Mouse (Mus musculus) embryonic facial prominence, embryonic 12.5 days (tissue): ENCODE results near the gene Daam1. TPM values are rescaled to one million over a fixed set of nuclear protein-coding genes. Genes with fewer than 3 reads are reported as not detected.
"Not testable (repeated sequence)": the region's sequence is repeated elsewhere in the genome, so short reads cannot be mapped to it uniquely, and the experiment has no call there.

ENCODE experiments used
- ATAC-seq: fragments of 200-750 bp; cut with Nextera tagmentation; 2 replicates; pipeline ENCODE4 v1.8.0; 2017; ENCODE audit not compliant: insufficient number of reproducible peaks, insufficient read depth, low FRiP score, low TSS enrichment
- H3K27ac ChIP-seq: fragments of 300-500 bp; sonication (generic); 2 replicates; pipeline ENCODE4 v1.5.1; 2016; ENCODE audit warnings: mild to moderate bottlenecking
- H3K27me3 ChIP-seq: fragments of 300-500 bp; sonication (generic); 2 replicates; pipeline ENCODE4 v1.6.1; 2016; ENCODE audit warnings: mild to moderate bottlenecking, moderate library complexity
- H3K36me3 ChIP-seq: fragments of 300-500 bp; sonication (generic); 2 replicates; pipeline ENCODE4 v1.6.1; 2016; ENCODE audit warnings: mild to moderate bottlenecking
- H3K4me1 ChIP-seq: fragments of 300-500 bp; sonication (generic); 2 replicates; pipeline ENCODE4 v1.6.1; 2016
- H3K4me2 ChIP-seq: fragments of 300-500 bp; sonication (generic); replicated peaks from 2 replicates; pipeline ENCODE4 v1.6.1; 2016; ENCODE audit warnings: mild to moderate bottlenecking, moderate library complexity
- H3K4me3 ChIP-seq: fragments of 300-500 bp; sonication (generic); 2 replicates; pipeline ENCODE4 v1.5.1; 2016; ENCODE audit warnings: mild to moderate bottlenecking
- H3K9ac ChIP-seq: fragments of 300-500 bp; sonication (generic); 2 replicates; pipeline ENCODE4 v1.6.1; 2016; ENCODE audit warnings: mild to moderate bottlenecking, moderate library complexity
- H3K9me3 ChIP-seq: fragments of 300-500 bp; sonication (generic); 2 replicates; pipeline ENCODE4 v1.6.1; 2016; ENCODE audit warnings: mild to moderate bottlenecking, moderate library complexity
- WGBS: fragments of 180-500 bp; shearing (Covaris S2); methylation state at CpG from one replicate; pipeline ENCODE4 v1.1.7; 2016; 5-methylcytosine and 5-hydroxymethylcytosine counted together
- polyA plus RNA-seq: library from polyadenylated mRNA; unstranded; fragments of >200 nt; fragmentation: Nextera tagmentation; extraction: Ambion mirVana; gene quantifications from 2 replicates; pipeline ENCODE4 v1.2.1, GENCODE M21; 2016

Daam1 gene
- polyA plus RNA-seq, 1 experiment from 2014 or later, result 8.4 TPM

GRCm38 (mm10) chr12:71835966-71836668 is 5.2 kb downstream of the Daam1 start:
- 70% methylated on average over 5 of the region's 5 CpGs for WGBS
- no peak overlapping the region for H3K9ac ChIP-seq
- no peak for ATAC-seq
- no peaks in the 10 kb centered on the region for H3K27me3 ChIP-seq
- H3K4me2 ChIP-seq, result no peak overlapping the region
- peaks cover 27% of the 10 kb centered on the region for H3K4me1 ChIP-seq
- H3K36me3 ChIP-seq, result no peaks in the 10 kb centered on the region
- no peaks in the 10 kb centered on the region for H3K9me3 ChIP-seq
- H3K4me3 ChIP-seq, result no peak overlapping the region
- no peak overlapping the region for H3K27ac ChIP-seq

GRCm38 (mm10) chr12:71836776-71837175 is 5.9 kb downstream of the Daam1 start:
- Histone ChIP-seq H3K27ac (no peak overlapping the region), H3K4me3 (no peak overlapping the region), H3K36me3 (no peaks in the 10 kb centered on the region), H3K4me2 (no peak overlapping the region), H3K9me3 (no peaks in the 10 kb centered on the region), H3K9ac (no peak overlapping the region), H3K27me3 (no peaks in the 10 kb centered on the region), H3K4me1 (peaks cover 33% of the 10 kb centered on the region)
- no peak for ATAC-seq
- WGBS, result 89% methylated on average over 6 of the region's 6 CpGs

GRCm38 (mm10) chr12:71837576-71837975 is 6.7 kb downstream of the Daam1 start:
- no peak overlapping the region for H3K27ac ChIP-seq
- H3K36me3 ChIP-seq, result no peaks in the 10 kb centered on the region
- WGBS, result 88% methylated on average over 5 of the region's 5 CpGs
- no peaks in the 10 kb centered on the region for H3K9me3 ChIP-seq
- no peak overlapping the region for H3K4me3 ChIP-seq
- no peak overlapping the region for H3K4me2 ChIP-seq
- H3K4me1 ChIP-seq, result peaks cover 35% of the 10 kb centered on the region
- no peak overlapping the region for H3K9ac ChIP-seq
- ATAC-seq, result no peak
- no peaks in the 10 kb centered on the region for H3K27me3 ChIP-seq

- Histone ChIP-seq H3K27me3 (no peaks in the 10 kb centered on the region), H3K9ac (no peak overlapping the region), H3K36me3 (no peaks in the 10 kb centered on the region), H3K27ac (no peak overlapping the region), H3K4me2 (no peak overlapping the region), H3K4me3 (no peak overlapping the region), H3K9me3 (no peaks in the 10 kb centered on the region), H3K4me1 (peaks cover 31% of the 10 kb centered on the region)
- WGBS, result 73% methylated on average over 2 of the region's 2 CpGs
- no peak; the same call in 1 of the 2 replicates for ATAC-seq
Observed at GRCm38 (mm10) chr12:71838230-71838629, 7.4 kb downstream of the Daam1 start.

- no peak overlapping the region for H3K27ac ChIP-seq
- H3K9ac ChIP-seq, result no peak overlapping the region
- peaks cover 28% of the 10 kb centered on the region for H3K4me1 ChIP-seq
- H3K36me3 ChIP-seq, result no peaks in the 10 kb centered on the region
- no peaks in the 10 kb centered on the region for H3K9me3 ChIP-seq
- WGBS, result 78% methylated on average over 3 of the region's 3 CpGs
- no peak for ATAC-seq
- no peaks in the 10 kb centered on the region for H3K27me3 ChIP-seq
- H3K4me3 ChIP-seq, result no peak overlapping the region
- H3K4me2 ChIP-seq, result no peak overlapping the region
Observed at GRCm38 (mm10) chr12:71839653-71840052, 8.8 kb downstream of the Daam1 start.

GRCm38 (mm10) chr12:71840430-71841186 is 9.7 kb downstream of the Daam1 start:
- H3K9me3 ChIP-seq, result no peaks in the 10 kb centered on the region
- H3K9ac ChIP-seq, result no peak overlapping the region
- 29% methylated on average over 6 of the region's 6 CpGs for WGBS
- no peak overlapping the region for H3K4me2 ChIP-seq
- no peak for ATAC-seq
- H3K4me1 ChIP-seq, result peaks cover 28% of the 10 kb centered on the region
- H3K27ac ChIP-seq, result no peak overlapping the region
- no peaks in the 10 kb centered on the region for H3K36me3 ChIP-seq
- H3K27me3 ChIP-seq, result no peaks in the 10 kb centered on the region
- H3K4me3 ChIP-seq, result no peak overlapping the region

GRCm38 (mm10) chr12:71842006-71842405 is 11.1 kb downstream of the Daam1 start:
- Histone ChIP-seq H3K27ac (no peak overlapping the region), H3K27me3 (no peaks in the 10 kb centered on the region), H3K4me3 (no peak overlapping the region), H3K4me1 (peaks cover 22% of the 10 kb centered on the region; the same call in 1 of the 2 replicates), H3K9ac (no peak overlapping the region), H3K36me3 (no peaks in the 10 kb centered on the region), H3K4me2 (no peak overlapping the region), H3K9me3 (no peaks in the 10 kb centered on the region)
- 45% methylated on average over 3 of the region's 3 CpGs for WGBS
- no peak for ATAC-seq

- H3K9me3 ChIP-seq, result no peaks in the 10 kb centered on the region
- no peak overlapping the region for H3K4me3 ChIP-seq
- no peaks in the 10 kb centered on the region for H3K36me3 ChIP-seq
- peaks cover 22% of the 10 kb centered on the region; the same call in 1 of the 2 replicates for H3K4me1 ChIP-seq
- 83% methylated on average over 2 of the region's 2 CpGs for WGBS
- H3K27me3 ChIP-seq, result no peaks in the 10 kb centered on the region
- H3K9ac ChIP-seq, result no peak overlapping the region
- H3K27ac ChIP-seq, result no peak overlapping the region
- H3K4me2 ChIP-seq, result no peak overlapping the region
- no peak for ATAC-seq
Observed at GRCm38 (mm10) chr12:71842588-71842987, 11.7 kb downstream of the Daam1 start.

GRCm38 (mm10) chr12:71845486-71845885 is 14.6 kb downstream of the Daam1 start:
- no peak overlapping the region for H3K27ac ChIP-seq
- no peak overlapping the region for H3K4me2 ChIP-seq
- ATAC-seq, result no peak
- 76% methylated on average over 5 of the region's 5 CpGs for WGBS
- H3K27me3 ChIP-seq, result no peaks in the 10 kb centered on the region
- H3K4me1 ChIP-seq, result peaks cover 16% of the 10 kb centered on the region; the same call in 1 of the 2 replicates
- no peak overlapping the region for H3K9ac ChIP-seq
- H3K36me3 ChIP-seq, result no peaks in the 10 kb centered on the region
- no peaks in the 10 kb centered on the region for H3K9me3 ChIP-seq
- no peak overlapping the region for H3K4me3 ChIP-seq

- H3K4me3 ChIP-seq, H3K27ac ChIP-seq, H3K9me3 ChIP-seq, H3K9ac ChIP-seq, ATAC-seq, H3K4me2 ChIP-seq, H3K36me3 ChIP-seq, H3K4me1 ChIP-seq, H3K27me3 ChIP-seq: not testable (repeated sequence)
- 95% methylated on average over 4 of the region's 4 CpGs for WGBS
Observed at GRCm38 (mm10) chr12:71846416-71846815, 15.5 kb downstream of the Daam1 start.

- not testable (repeated sequence) for H3K4me1 ChIP-seq, H3K4me3 ChIP-seq, H3K9me3 ChIP-seq, H3K36me3 ChIP-seq, ATAC-seq, H3K9ac ChIP-seq, H3K27ac ChIP-seq, H3K27me3 ChIP-seq, H3K4me2 ChIP-seq
- 94% methylated on average over 6 of the region's 6 CpGs for WGBS
Observed at GRCm38 (mm10) chr12:71847024-71847423, 16.1 kb downstream of the Daam1 start.

GRCm38 (mm10) chr12:71847617-71848016 is 16.7 kb downstream of the Daam1 start:
- ATAC-seq, result no peak
- no peak overlapping the region for H3K9ac ChIP-seq
- no peaks in the 10 kb centered on the region for H3K36me3 ChIP-seq
- H3K4me3 ChIP-seq, result no peak overlapping the region
- H3K27me3 ChIP-seq, result no peaks in the 10 kb centered on the region
- no peak overlapping the region for H3K4me2 ChIP-seq
- 51% methylated on average over 5 of the region's 5 CpGs for WGBS
- no peaks in the 10 kb centered on the region for H3K9me3 ChIP-seq
- no peaks in the 10 kb centered on the region for H3K4me1 ChIP-seq
- no peak overlapping the region for H3K27ac ChIP-seq
